Mouse (Mus musculus) liver, embryonic 16.5 days (tissue): ENCODE data around the gene Calm3. TPM values are rescaled to one million over a fixed set of nuclear protein-coding genes. Genes with fewer than 3 reads are reported as not detected.

Experiments
- ATAC-seq: fragments of 200-750 bp; cut with Nextera tagmentation; 2 replicates; pipeline ENCODE4 v1.8.0; 2017; ENCODE audit warnings: low read depth, mild to moderate bottlenecking, moderate number of reproducible peaks, moderate library complexity
- H3K27ac ChIP-seq: fragments of 300-500 bp; sonication (generic); 2 replicates; pipeline ENCODE4 v1.5.1; 2014; ENCODE audit warnings: mild to moderate bottlenecking, low read length
- H3K27me3 ChIP-seq: fragments of 300-500 bp; sonication (generic); 2 replicates; pipeline ENCODE4 v1.6.1; 2014; ENCODE audit warnings: low read depth, low read length, mixed read lengths; ENCODE audit not compliant: control insufficient read depth, insufficient read depth
- H3K36me3 ChIP-seq: fragments of 300-500 bp; sonication (generic); 2 replicates; pipeline ENCODE4 v1.6.1; 2014; ENCODE audit warnings: mild to moderate bottlenecking; ENCODE audit not compliant: control insufficient read depth, insufficient read depth
- H3K4me1 ChIP-seq: fragments of 300-500 bp; sonication (generic); 2 replicates; pipeline ENCODE4 v1.6.1; 2014; ENCODE audit warnings: low read depth, low read length, mixed read lengths; ENCODE audit not compliant: control insufficient read depth
- H3K4me2 ChIP-seq: fragments of 300-500 bp; sonication (generic); 2 replicates; pipeline ENCODE4 v1.6.1; 2014; ENCODE audit warnings: low read depth, low read length, mixed read lengths
- H3K4me3 ChIP-seq: fragments of 300-500 bp; sonication (generic); 2 replicates; pipeline ENCODE4 v1.5.1; 2014; ENCODE audit warnings: low read depth, mild to moderate bottlenecking, low read length
- H3K9ac ChIP-seq: fragments of 300-500 bp; sonication (generic); 2 replicates; pipeline ENCODE4 v1.6.1; 2014; ENCODE audit warnings: low read depth, low read length
- H3K9me3 ChIP-seq: fragments of 300-500 bp; sonication (generic); replicated peaks from 2 replicates; pipeline ENCODE4 v1.6.1; 2016; ENCODE audit warnings: low read length; ENCODE audit not compliant: control insufficient read depth
- WGBS: fragments of 180-500 bp; shearing (Covaris S2); extraction: QIAGEN DNeasy Blood & Tissue Kit; methylation state at CpG from one replicate; pipeline ENCODE4 v1.1.7; 2014; ENCODE audit not compliant: insufficient replicate concordance; 5-methylcytosine and 5-hydroxymethylcytosine counted together
- polyA plus RNA-seq: library from polyadenylated mRNA; unstranded; fragments of >200 nt; fragmentation: Nextera tagmentation; extraction: Ambion mirVana; gene quantifications from 2 replicates; pipeline ENCODE4 v1.2.1, GENCODE M21; 2015

Gene Calm3
- polyA plus RNA-seq, 1 experiment from 2014 or later, result 86.6 TPM

DNA sequence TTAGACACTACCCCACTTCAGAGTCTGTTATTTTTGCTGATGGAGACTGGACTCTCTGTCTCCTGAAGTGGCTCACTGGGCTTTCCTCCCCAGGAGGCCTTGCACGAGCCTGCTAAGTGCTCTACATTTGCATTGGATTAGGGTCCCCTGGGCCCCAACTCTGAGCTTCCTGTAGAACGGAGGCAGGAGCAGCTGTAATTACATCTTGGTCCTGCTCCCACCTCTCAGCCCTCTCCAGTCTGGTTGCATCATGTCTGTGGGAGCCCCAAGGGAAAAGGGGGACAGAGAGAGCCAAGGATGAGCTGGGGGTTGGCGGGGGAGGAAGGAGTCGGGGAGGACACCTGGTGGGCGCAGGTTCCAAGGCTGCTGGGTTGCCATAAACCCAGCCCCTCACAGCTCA, 23.4 kb downstream of the Calm3 start:
- no peak for ATAC-seq
- H3K9me3 ChIP-seq, result no peaks in the 10 kb centered on the region
- 50% methylated on average over 5 of the region's 5 CpGs for WGBS
- H3K36me3 ChIP-seq, result no peaks in the 10 kb centered on the region
- no peak overlapping the region for H3K4me3 ChIP-seq
- no peak overlapping the region for H3K27ac ChIP-seq
- no peaks in the 10 kb centered on the region for H3K27me3 ChIP-seq
- H3K4me2 ChIP-seq, result no peak overlapping the region
- H3K4me1 ChIP-seq, result peaks cover 2% of the 10 kb centered on the region
- no peak overlapping the region for H3K9ac ChIP-seq

- Histone ChIP-seq H3K4me3 (no peak overlapping the region), H3K27me3 (peaks cover 37% of the 10 kb centered on the region), H3K9me3 (no peaks in the 10 kb centered on the region), H3K4me2 (0 out of 2 replicates have a peak overlapping the region, but pooled peaks have one; percentile 14), H3K36me3 (no peaks in the 10 kb centered on the region), H3K4me1 (peaks cover 9% of the 10 kb centered on the region), H3K27ac (no peak overlapping the region), H3K9ac (no peak overlapping the region)
- ATAC-seq, result no peak
- 31% methylated on average over 10 of the region's 10 CpGs for WGBS
Measured at GRCm38 (mm10) chr7:16895511-16895910, 28.4 kb downstream of the Calm3 start.

DNA sequence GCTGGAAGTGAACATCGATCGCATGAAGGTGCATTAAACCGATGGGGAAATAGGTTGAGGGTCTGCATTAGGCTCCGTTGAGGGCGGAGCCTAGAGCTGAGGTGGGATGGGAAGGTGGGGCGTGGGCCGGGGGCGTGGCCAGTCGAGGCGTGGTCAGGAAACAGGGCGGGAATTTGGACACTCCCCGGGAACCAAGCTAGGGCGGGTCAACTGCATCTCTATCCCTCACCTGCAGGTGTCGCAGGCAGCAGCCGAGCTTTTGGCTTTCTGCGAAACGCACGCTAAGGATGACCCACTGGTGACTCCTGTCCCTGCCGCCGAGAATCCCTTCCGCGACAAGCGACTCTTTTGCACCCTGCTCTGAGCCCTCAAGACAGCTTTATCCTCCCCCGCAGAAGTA, 28.9 kb downstream of the Calm3 start:
- no peaks in the 10 kb centered on the region for H3K9me3 ChIP-seq
- peak; percentile 17; the same call in 1 of the 2 replicates for ATAC-seq
- H3K4me3 ChIP-seq, result no peak overlapping the region
- H3K4me1 ChIP-seq, result peaks cover 9% of the 10 kb centered on the region
- no peak overlapping the region for H3K27ac ChIP-seq
- no peak overlapping the region for H3K9ac ChIP-seq
- H3K4me2 ChIP-seq, result 0 out of 2 replicates have a peak overlapping the region, but pooled peaks have one; percentile 14
- peaks cover 42% of the 10 kb centered on the region for H3K27me3 ChIP-seq
- H3K36me3 ChIP-seq, result no peaks in the 10 kb centered on the region
- under 1% methylated on average over 24 of the region's 24 CpGs for WGBS

DNA sequence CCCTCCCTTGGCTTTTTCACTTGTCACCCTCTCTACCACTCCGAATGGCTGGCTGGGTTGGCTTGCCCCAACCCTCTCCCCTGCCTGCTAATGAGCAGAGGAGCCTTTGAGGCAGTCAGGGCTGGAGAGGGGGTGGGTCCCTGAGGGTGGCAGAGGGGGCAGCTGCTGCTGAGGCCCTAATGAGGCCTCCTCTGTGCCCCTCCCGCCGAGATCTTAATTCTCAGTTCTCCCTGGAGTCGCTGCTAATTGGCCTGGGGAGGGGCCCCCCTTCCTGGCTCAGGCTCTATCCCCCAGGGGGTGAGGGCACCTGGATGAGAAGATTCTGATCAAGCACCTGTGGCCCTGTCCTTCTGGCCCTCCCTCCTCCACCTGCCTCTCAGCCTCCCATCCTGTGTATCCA, 29.6 kb downstream of the Calm3 start:
- peaks cover 9% of the 10 kb centered on the region for H3K4me1 ChIP-seq
- no peak overlapping the region for H3K9ac ChIP-seq
- H3K36me3 ChIP-seq, result no peaks in the 10 kb centered on the region
- H3K27me3 ChIP-seq, result peaks cover 42% of the 10 kb centered on the region
- H3K9me3 ChIP-seq, result no peaks in the 10 kb centered on the region
- no peak overlapping the region for H3K27ac ChIP-seq
- H3K4me3 ChIP-seq, result no peak overlapping the region
- 7% methylated on average over 4 of the region's 4 CpGs for WGBS
- H3K4me2 ChIP-seq, result no peak overlapping the region
- ATAC-seq, result no peak

DNA sequence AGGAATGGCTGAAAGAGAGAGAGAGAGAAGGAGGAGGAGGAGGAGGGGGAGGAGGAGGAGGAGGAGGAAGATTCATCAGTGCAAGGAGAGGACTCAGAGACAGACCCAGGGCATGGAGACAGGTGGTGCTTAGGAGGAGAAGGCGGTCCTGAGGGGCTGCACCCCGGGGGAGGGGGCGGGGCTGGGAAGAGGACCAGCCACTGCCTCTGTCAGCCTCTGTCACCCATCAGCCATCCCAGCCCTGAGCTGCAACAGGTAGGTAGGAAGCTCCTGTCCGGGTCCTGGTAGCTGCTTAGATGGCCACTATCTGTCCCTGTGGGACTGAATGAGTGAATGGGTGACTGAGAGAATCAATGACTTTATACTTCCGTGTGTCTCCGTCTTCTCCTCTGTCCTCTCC, 30.3 kb downstream of the Calm3 start:
- Histone ChIP-seq H3K27me3 (peaks cover 46% of the 10 kb centered on the region), H3K36me3 (no peaks in the 10 kb centered on the region), H3K9ac (no peak overlapping the region), H3K4me3 (no peak overlapping the region), H3K27ac (no peak overlapping the region), H3K9me3 (no peaks in the 10 kb centered on the region), H3K4me2 (no peak overlapping the region), H3K4me1 (peaks cover 9% of the 10 kb centered on the region)
- WGBS, result 12% methylated on average over 6 of the region's 6 CpGs
- no peak for ATAC-seq

DNA sequence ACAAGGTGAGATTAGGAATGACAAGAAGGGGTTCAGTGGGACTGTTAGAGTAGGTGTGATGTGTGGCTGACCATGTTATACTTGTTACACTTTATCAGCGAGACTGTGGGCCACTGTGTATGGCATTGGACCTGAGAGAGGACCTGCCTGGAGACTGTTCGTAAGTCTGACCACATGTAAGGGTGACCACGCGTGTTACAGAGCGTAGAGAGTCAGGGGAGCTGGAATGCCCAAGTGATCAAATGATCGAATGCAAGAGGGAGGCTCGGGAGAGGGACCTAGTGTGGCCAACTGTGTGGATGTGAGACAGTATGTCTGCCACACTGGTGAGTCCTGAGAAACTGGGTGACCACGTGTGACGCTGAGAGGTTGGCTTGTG, 31.6 kb downstream of the Calm3 start:
- H3K27me3 ChIP-seq, result peaks cover 55% of the 10 kb centered on the region
- ATAC-seq, result peak; percentile 1; the same call in 1 of the 2 replicates
- H3K4me2 ChIP-seq, result peak overlapping the region; percentile 80; the same call in 1 of the 2 replicates
- no peaks in the 10 kb centered on the region for H3K36me3 ChIP-seq
- 34% methylated on average over 9 of the region's 9 CpGs for WGBS
- no peak overlapping the region for H3K9ac ChIP-seq
- H3K4me1 ChIP-seq, result peaks cover 9% of the 10 kb centered on the region
- no peak overlapping the region for H3K27ac ChIP-seq
- H3K9me3 ChIP-seq, result no peaks in the 10 kb centered on the region
- no peak overlapping the region for H3K4me3 ChIP-seq

DNA sequence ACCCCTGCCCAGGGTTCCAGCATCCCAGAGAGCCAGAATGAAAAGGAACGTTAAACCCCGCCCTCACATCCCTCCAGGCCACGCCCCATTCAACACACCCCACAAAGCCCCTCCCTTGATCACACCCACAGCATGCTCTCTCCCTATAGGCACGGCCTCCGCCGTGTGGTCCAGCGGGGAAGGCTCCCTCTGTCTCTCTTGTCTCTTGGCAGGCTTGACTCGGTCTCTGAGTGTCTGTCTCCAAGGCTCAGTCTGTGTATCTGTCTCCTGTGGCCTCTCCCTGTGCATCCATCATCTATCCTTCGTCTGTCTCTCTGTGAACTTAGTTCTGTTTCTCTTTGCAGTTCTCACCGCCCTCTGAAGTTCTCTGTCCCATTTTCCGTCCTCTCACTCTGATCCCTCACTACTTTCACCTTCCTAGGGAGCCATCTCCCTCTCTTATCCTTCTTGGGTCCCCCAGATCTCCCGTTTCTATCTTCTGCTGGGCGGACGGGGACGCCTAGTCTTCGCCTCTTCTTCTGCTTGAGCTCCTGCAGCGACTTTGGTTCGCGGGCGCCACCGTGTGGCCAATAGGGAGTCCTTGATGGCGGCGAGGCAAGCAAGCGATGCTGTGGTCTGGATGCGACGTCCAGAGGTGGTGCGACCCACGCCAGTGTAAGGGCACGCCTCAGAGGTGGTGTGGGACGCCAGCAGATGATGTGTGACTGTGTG, 32.1 kb downstream of the Calm3 start, which contains the start of gene Gng8:
Gng8 (plus strand) TSS at position 146 of the 711 bp plus-strand sequence.
- H3K27ac ChIP-seq, result no peak within 1 kb of the TSS

GRCm38 (mm10) chr7:16890944-16891343, 33.0 kb downstream of the Calm3 start:
- H3K4me2 ChIP-seq, result no peak overlapping the region
- peaks cover 3% of the 10 kb centered on the region for H3K9me3 ChIP-seq
- no peaks in the 10 kb centered on the region for H3K36me3 ChIP-seq
- H3K27me3 ChIP-seq, result peaks cover 65% of the 10 kb centered on the region
- 3% methylated on average over 23 of the region's 23 CpGs for WGBS
- no peak for ATAC-seq
- no peak overlapping the region for H3K4me3 ChIP-seq
- no peak overlapping the region for H3K27ac ChIP-seq
- H3K4me1 ChIP-seq, result peaks cover 9% of the 10 kb centered on the region
- no peak overlapping the region for H3K9ac ChIP-seq

More for the DNA sequence above, 32.1 kb downstream of the Calm3 start, which contains the start of gene Gng8:
- Histone ChIP-seq H3K36me3 (no peaks in the 10 kb centered on the region), H3K9ac (no peak within 1 kb of the TSS), H3K4me1 (peaks cover 9% of the 10 kb centered on the region), H3K27me3 (peaks cover 57% of the 10 kb centered on the region), H3K4me2 (peak within 1 kb of the TSS; percentile 80), H3K4me3 (peak within 1 kb of the TSS; percentile 44), H3K9me3 (no peaks in the 10 kb centered on the region)
- under 1% methylated on average over 30 of the region's 30 CpGs for WGBS
- ATAC-seq, result peak; percentile 82

- Histone ChIP-seq H3K4me2 (no peak overlapping the region), H3K36me3 (no peaks in the 10 kb centered on the region), H3K9me3 (peaks cover 7% of the 10 kb centered on the region), H3K4me1 (peaks cover 9% of the 10 kb centered on the region), H3K4me3 (no peak overlapping the region), H3K27me3 (peaks cover 69% of the 10 kb centered on the region), H3K9ac (no peak overlapping the region), H3K27ac (no peak overlapping the region)
- ATAC-seq, result no peak
- 52% methylated on average over 6 of the region's 6 CpGs for WGBS
Measured at GRCm38 (mm10) chr7:16890536-16890935, 33.4 kb downstream of the Calm3 start.
